19 mouse cellular contexts compared by ENCODE assay signal in genomic region chr13:20049654-20050053, GRCm38 (mm10). TPM values are rescaled to one million over a fixed set of nuclear protein-coding genes. Genes with fewer than 3 reads are reported as not detected.
A peak's percentile ranks its signal among the peaks of the same experiment; 100 is the strongest.
DNase-seq lines count a peak whose midpoint lies in the region; ATAC-seq lines count a peak whose summit lies in the region.
"Had no signal": no experiment of that assay in that cellular context is flagged by ENCODE, and none has a peak within 500 bp of the region (broad histone marks: within the 10 kb centered on the region; RNA-seq: fewer than 3 reads in every experiment).

No protein-coding gene starts in this region.

- H3K9me3 ChIP-seq in forebrain, embryonic 10.5 days, result no peaks in the 10 kb centered on the region
- H3K9me3 ChIP-seq in forebrain, embryonic 12.5 days, result no peaks in the 10 kb centered on the region
- no peaks in the 10 kb centered on the region for H3K9me3 ChIP-seq in neural tube, embryonic 15.5 days (replicated peaks)
- no peaks in the 10 kb centered on the region for H3K9me3 ChIP-seq in heart, embryonic 12.5 days (replicated peaks)
- H3K9me3 ChIP-seq: forebrain, embryonic 15.5 days; heart, embryonic 10.5 days; liver, embryonic 13.5 days; megakaryocyte, embryonic 14.5 days had no signal

- H3K4me1 ChIP-seq in forebrain, embryonic 10.5 days, result peaks cover 23% of the 10 kb centered on the region
- H3K4me1 ChIP-seq in forebrain, embryonic 12.5 days, result peaks cover 21% of the 10 kb centered on the region
- H3K4me1 ChIP-seq in neural tube, embryonic 15.5 days, result no peaks in the 10 kb centered on the region
- no peaks in the 10 kb centered on the region for H3K4me1 ChIP-seq in heart, embryonic 12.5 days (replicated peaks)
- H3K4me1 ChIP-seq: heart, embryonic 10.5 days; liver, embryonic 13.5 days had no signal

- WGBS in forebrain, embryonic 10.5 days, result 59% methylated on average over 8 of the region's 8 CpGs
- WGBS in forebrain, embryonic 12.5 days, result 69% methylated on average over 8 of the region's 8 CpGs
- 75% methylated on average over 8 of the region's 8 CpGs for WGBS in neural tube, embryonic 15.5 days
- WGBS in heart, embryonic 12.5 days, result 55% methylated on average over 8 of the region's 8 CpGs

- H3K27ac ChIP-seq in forebrain, embryonic 10.5 days, result peak overlapping the region; percentile 53; the same call in 1 of the 2 replicates
- no peak overlapping the region for H3K27ac ChIP-seq in forebrain, embryonic 12.5 days
- H3K27ac ChIP-seq in neural tube, embryonic 15.5 days (replicated peaks), result no peak overlapping the region
- H3K27ac ChIP-seq in heart, embryonic 12.5 days (ENCODE audit: poor library complexity, severe bottlenecking), result no peak overlapping the region
- H3K27ac ChIP-seq: forebrain, embryonic 15.5 days; heart, embryonic 10.5 days; hindbrain, postnatal 0 days; liver, embryonic 13.5 days had no signal

- DNase-seq in forebrain, embryonic 10.5 days (ENCODE audit: extremely low spot score, low spot score), result no peak
- DNase-seq in thymus, postnatal 4 days, result peak; percentile 18
- DNase-seq in thymus, postnatal 36 days, result no peak
- DNase-seq in urinary bladder, postnatal 25 days (ENCODE audit: low spot score), result no peak
- DNase-seq: adrenal gland, postnatal 14 days; cerebellum, adult 8-10 months; cerebellum, postnatal 36 days; kidney, adult 11 months; liver, embryonic 13.5 days; lung, adult 2 months; lung, postnatal 14 days had no signal

- H3K27me3 ChIP-seq in forebrain, embryonic 10.5 days (ENCODE audit: poor library complexity, severe bottlenecking), result 0 out of 2 replicates have a peak, but pooled peaks cover 10% of the 10 kb centered on the region
- H3K27me3 ChIP-seq in forebrain, embryonic 12.5 days, result no peaks in the 10 kb centered on the region
- no peaks in the 10 kb centered on the region for H3K27me3 ChIP-seq in neural tube, embryonic 15.5 days (replicated peaks)
- H3K27me3 ChIP-seq in heart, embryonic 12.5 days (replicated peaks), result no peaks in the 10 kb centered on the region; the same call in 1 of the 2 replicates
- H3K27me3 ChIP-seq: forebrain, embryonic 15.5 days; liver, embryonic 13.5 days had no signal

- H3K4me3 ChIP-seq in forebrain, embryonic 10.5 days, result no peak overlapping the region
- H3K4me3 ChIP-seq in forebrain, embryonic 12.5 days (replicated peaks), result no peak overlapping the region
- no peak overlapping the region for H3K4me3 ChIP-seq in neural tube, embryonic 15.5 days (replicated peaks)
- H3K4me3 ChIP-seq in heart, embryonic 12.5 days, result no peak overlapping the region
- H3K4me3 ChIP-seq: forebrain, embryonic 15.5 days; heart, embryonic 10.5 days; liver, embryonic 13.5 days; megakaryocyte, embryonic 14.5 days had no signal

- H3K9ac ChIP-seq in forebrain, embryonic 12.5 days, result no peak overlapping the region
- H3K9ac ChIP-seq in neural tube, embryonic 15.5 days (replicated peaks), result no peak overlapping the region
- H3K9ac ChIP-seq in heart, embryonic 12.5 days, result no peak overlapping the region
- H3K9ac ChIP-seq: forebrain, embryonic 15.5 days; liver, embryonic 13.5 days had no signal

- no peak for ATAC-seq in forebrain, embryonic 12.5 days (ENCODE audit: low FRiP score)
- ATAC-seq in megakaryocyte, adult 5-6 weeks (ENCODE audit: poor library complexity, severe bottlenecking), result peak; percentile 77
- no peak for ATAC-seq in neural tube, embryonic 15.5 days (ENCODE audit: low FRiP score)
- no peak for ATAC-seq in heart, embryonic 12.5 days (ENCODE audit: insufficient number of reproducible peaks, low FRiP score)
- ATAC-seq: forebrain, embryonic 15.5 days; hindbrain, postnatal 0 days had no signal

- no peaks in the 10 kb centered on the region for H3K36me3 ChIP-seq in forebrain, embryonic 10.5 days (replicated peaks)
- H3K36me3 ChIP-seq in forebrain, embryonic 12.5 days (replicated peaks), result no peaks in the 10 kb centered on the region
- H3K36me3 ChIP-seq in neural tube, embryonic 15.5 days, result no peaks in the 10 kb centered on the region
- H3K36me3 ChIP-seq in heart, embryonic 12.5 days, result no peaks in the 10 kb centered on the region
- H3K36me3 ChIP-seq: forebrain, embryonic 15.5 days; heart, embryonic 10.5 days; liver, embryonic 13.5 days had no signal

- no peak overlapping the region for H3K4me2 ChIP-seq in forebrain, embryonic 12.5 days
- no peak overlapping the region for H3K4me2 ChIP-seq in neural tube, embryonic 15.5 days
- H3K4me2 ChIP-seq in heart, embryonic 12.5 days, result no peak overlapping the region
- H3K4me2 ChIP-seq: forebrain, embryonic 15.5 days; liver, embryonic 13.5 days had no signal

RNA-seq across cellular contexts. Expression of gene Elmo1, which starts 40.7 kb away (rescaled TPM):
- polyA plus RNA-seq in forebrain, embryonic 10.5 days (2016; fragmentation: Nextera tagmentation; extraction: Ambion mirVana), result 8.9 and 9.4 TPM in 2 replicates
- polyA plus RNA-seq in forebrain, embryonic 12.5 days (2016; fragmentation: Nextera tagmentation; extraction: Ambion mirVana), result 17.8 and 22.8 TPM in 2 replicates
- 69.9 and 81.4 TPM in 2 replicates for total RNA-seq in megakaryocyte, adult 5-6 weeks (2015)
- total RNA-seq in megakaryocyte, adult 5-6 weeks (2017), result 37.1 and 45.1 TPM in 2 replicates
- polyA plus RNA-seq in neural tube, embryonic 15.5 days (2015; fragmentation: Nextera tagmentation; extraction: Ambion mirVana), result 42.9 and 43.3 TPM in 2 replicates
- 8.8 and 9.4 TPM in 2 replicates for polyA plus RNA-seq in heart, embryonic 12.5 days (2016; fragmentation: Nextera tagmentation; extraction: Ambion mirVana)
